Mouse (Mus musculus): Measurements from ENCODE around the gene Arsb. TPM values are rescaled to one million over a fixed set of nuclear protein-coding genes. Genes with fewer than 3 reads are reported as not detected.

Gene Arsb
- polyA plus RNA-seq, 1 experiment from 2014 or later: 10.8 TPM

GRCm38 (mm10) chr13:93757514-93757913 lies 13.9 kb upstream of the Arsb start:
- WGBS: 87% methylated on average over 6 of the region's 6 CpGs
- Histone ChIP-seq H3K4me1 (ENCODE audit: control insufficient read depth, insufficient read depth, low read length) (peaks cover 22% of the 10 kb centered on the region), H3K9me3 (ENCODE audit: control insufficient read depth, low read length) (no peaks in the 10 kb centered on the region), H3K27me3 (ENCODE audit: control insufficient read depth, insufficient read depth, low read length) (no peaks in the 10 kb centered on the region), H3K9ac (ENCODE audit: low read length) (no peak overlapping the region), H3K27ac (ENCODE audit: low read depth, low read length) (no peak overlapping the region), H3K4me3 (ENCODE audit: low read depth, low read length) (no peak overlapping the region), H3K4me2 (no peak overlapping the region), H3K36me3 (ENCODE audit: control insufficient read depth, insufficient read depth, low read length) (no peaks in the 10 kb centered on the region)
- no peak for DNase-seq (ENCODE audit: low spot score, missing footprints)
- ATAC-seq (ENCODE audit: low FRiP score): no peak

- ATAC-seq (ENCODE audit: low FRiP score) (0 out of 2 replicates have a peak, but pooled peaks have one; percentile 10), DNase-seq (ENCODE audit: low spot score, missing footprints) (peak; percentile 91)
- Histone ChIP-seq H3K9me3 (ENCODE audit: control insufficient read depth, low read length) (no peaks in the 10 kb centered on the region), H3K27ac (ENCODE audit: low read depth, low read length) (peak overlapping the region; percentile 28), H3K9ac (ENCODE audit: low read length) (no peak overlapping the region), H3K4me1 (ENCODE audit: control insufficient read depth, insufficient read depth, low read length) (peaks cover 18% of the 10 kb centered on the region), H3K4me2 (no peak overlapping the region), H3K4me3 (ENCODE audit: low read depth, low read length) (no peak overlapping the region), H3K27me3 (ENCODE audit: control insufficient read depth, insufficient read depth, low read length) (no peaks in the 10 kb centered on the region), H3K36me3 (ENCODE audit: control insufficient read depth, insufficient read depth, low read length) (no peaks in the 10 kb centered on the region)
- WGBS: 41% methylated on average over 14 of the region's 14 CpGs
Observed at GRCm38 (mm10) chr13:93758149-93758898, 13.1 kb upstream of the Arsb start.

- 94% methylated on average over 8 of the region's 8 CpGs for WGBS
Observed at GRCm38 (mm10) chr13:93761831-93762230, 9.6 kb upstream of the Arsb start.

GRCm38 (mm10) chr13:93762879-93763278 lies 8.6 kb upstream of the Arsb start:
- no peak overlapping the region for H3K4me3 ChIP-seq (ENCODE audit: low read depth, low read length)
- ATAC-seq (ENCODE audit: low FRiP score) (no peak), DNase-seq (ENCODE audit: low spot score, missing footprints) (no peak)
- H3K36me3 ChIP-seq (ENCODE audit: control insufficient read depth, insufficient read depth, low read length): no peaks in the 10 kb centered on the region
- H3K27ac ChIP-seq (ENCODE audit: low read depth, low read length): no peak overlapping the region
- H3K4me1 ChIP-seq (ENCODE audit: control insufficient read depth, insufficient read depth, low read length): peaks cover 6% of the 10 kb centered on the region
- 87% methylated on average over 3 of the region's 3 CpGs for WGBS
- H3K9ac ChIP-seq (ENCODE audit: low read length): no peak overlapping the region
- H3K4me2 ChIP-seq: no peak overlapping the region
- no peaks in the 10 kb centered on the region for H3K9me3 ChIP-seq (ENCODE audit: control insufficient read depth, low read length)
- H3K27me3 ChIP-seq (ENCODE audit: control insufficient read depth, insufficient read depth, low read length): no peaks in the 10 kb centered on the region

More at GRCm38 (mm10) chr13:93761831-93762230, 9.6 kb upstream of the Arsb start:
- H3K9ac ChIP-seq (ENCODE audit: low read length): no peak overlapping the region
- no peaks in the 10 kb centered on the region for H3K9me3 ChIP-seq (ENCODE audit: control insufficient read depth, low read length)
- no peak overlapping the region for H3K4me2 ChIP-seq
- peaks cover 10% of the 10 kb centered on the region for H3K4me1 ChIP-seq (ENCODE audit: control insufficient read depth, insufficient read depth, low read length)
- ATAC-seq (ENCODE audit: low FRiP score): no peak
- no peak for DNase-seq (ENCODE audit: low spot score, missing footprints)
- H3K27ac ChIP-seq (ENCODE audit: low read depth, low read length): no peak overlapping the region
- H3K27me3 ChIP-seq (ENCODE audit: control insufficient read depth, insufficient read depth, low read length): no peaks in the 10 kb centered on the region
- H3K36me3 ChIP-seq (ENCODE audit: control insufficient read depth, insufficient read depth, low read length): no peaks in the 10 kb centered on the region
- H3K4me3 ChIP-seq (ENCODE audit: low read depth, low read length): no peak overlapping the region

- DNase-seq (ENCODE audit: low spot score, missing footprints): no peak
- H3K36me3 ChIP-seq (ENCODE audit: control insufficient read depth, insufficient read depth, low read length): no peaks in the 10 kb centered on the region
- H3K4me1 ChIP-seq (ENCODE audit: control insufficient read depth, insufficient read depth, low read length): no peaks in the 10 kb centered on the region
- 92% methylated on average over 13 of the region's 13 CpGs for WGBS
- no peak overlapping the region for H3K9ac ChIP-seq (ENCODE audit: low read length)
- no peak overlapping the region for H3K27ac ChIP-seq (ENCODE audit: low read depth, low read length)
- no peak for ATAC-seq (ENCODE audit: low FRiP score)
- H3K4me3 ChIP-seq (ENCODE audit: low read depth, low read length): no peak overlapping the region
- no peak overlapping the region for H3K4me2 ChIP-seq
- H3K27me3 ChIP-seq (ENCODE audit: control insufficient read depth, insufficient read depth, low read length): no peaks in the 10 kb centered on the region
- no peaks in the 10 kb centered on the region for H3K9me3 ChIP-seq (ENCODE audit: control insufficient read depth, low read length)
Observed at GRCm38 (mm10) chr13:93764321-93764973, 7.0 kb upstream of the Arsb start.

GRCm38 (mm10) chr13:93771031-93771587 lies 321 bp upstream of the Arsb start:
- 45% methylated on average over 9 of the region's 9 CpGs for WGBS
- peak overlapping the region; percentile 89 for H3K9ac ChIP-seq (ENCODE audit: low read length)
- H3K9me3 ChIP-seq (ENCODE audit: control insufficient read depth, low read length): no peaks in the 10 kb centered on the region
- no peaks in the 10 kb centered on the region for H3K36me3 ChIP-seq (ENCODE audit: control insufficient read depth, insufficient read depth, low read length)
- DNase-seq (ENCODE audit: low spot score, missing footprints) (peak; percentile 96), ATAC-seq (ENCODE audit: low FRiP score) (peak; percentile 34)
- H3K27me3 ChIP-seq (ENCODE audit: control insufficient read depth, insufficient read depth, low read length): peaks cover 10% of the 10 kb centered on the region
- H3K4me1 ChIP-seq (ENCODE audit: control insufficient read depth, insufficient read depth, low read length): peaks cover 10% of the 10 kb centered on the region
- peak overlapping the region; percentile 87 for H3K27ac ChIP-seq (ENCODE audit: low read depth, low read length)
- H3K4me3 ChIP-seq (ENCODE audit: low read depth, low read length): peak overlapping the region; percentile 54
- H3K4me2 ChIP-seq: peak overlapping the region; percentile 93

- DNase-seq (ENCODE audit: low spot score, missing footprints) (no peak), ATAC-seq (ENCODE audit: low FRiP score) (peak; percentile 18)
- no peak overlapping the region for H3K27ac ChIP-seq (ENCODE audit: low read depth, low read length)
- H3K4me2 ChIP-seq: peak overlapping the region; percentile 93
- peaks cover 10% of the 10 kb centered on the region for H3K4me1 ChIP-seq (ENCODE audit: control insufficient read depth, insufficient read depth, low read length)
- H3K9me3 ChIP-seq (ENCODE audit: control insufficient read depth, low read length): no peaks in the 10 kb centered on the region
- H3K9ac ChIP-seq (ENCODE audit: low read length): peak overlapping the region; percentile 89
- 38% methylated on average over 8 of the region's 8 CpGs for WGBS
- no peaks in the 10 kb centered on the region for H3K36me3 ChIP-seq (ENCODE audit: control insufficient read depth, insufficient read depth, low read length)
- peaks cover 10% of the 10 kb centered on the region for H3K27me3 ChIP-seq (ENCODE audit: control insufficient read depth, insufficient read depth, low read length)
- peak overlapping the region; percentile 54 for H3K4me3 ChIP-seq (ENCODE audit: low read depth, low read length)
Observed at GRCm38 (mm10) chr13:93772279-93772636, 828 bp downstream of the Arsb start.

GRCm38 (mm10) chr13:93772861-93773260 lies 1.4 kb downstream of the Arsb start:
- Histone ChIP-seq H3K36me3 (ENCODE audit: control insufficient read depth, insufficient read depth, low read length) (no peaks in the 10 kb centered on the region), H3K9ac (ENCODE audit: low read length) (no peak overlapping the region), H3K9me3 (ENCODE audit: control insufficient read depth, low read length) (no peaks in the 10 kb centered on the region), H3K4me1 (ENCODE audit: control insufficient read depth, insufficient read depth, low read length) (peaks cover 10% of the 10 kb centered on the region), H3K27ac (ENCODE audit: low read depth, low read length) (no peak overlapping the region), H3K4me2 (no peak overlapping the region), H3K4me3 (ENCODE audit: low read depth, low read length) (no peak overlapping the region), H3K27me3 (ENCODE audit: control insufficient read depth, insufficient read depth, low read length) (peaks cover 10% of the 10 kb centered on the region)
- ATAC-seq (ENCODE audit: low FRiP score): no peak
- WGBS: 84% methylated on average over 7 of the region's 7 CpGs
- DNase-seq (ENCODE audit: low spot score, missing footprints): no peak

GRCm38 (mm10) chr13:93773704-93774315 lies 2.4 kb downstream of the Arsb start:
- 73% methylated on average over 7 of the region's 7 CpGs for WGBS
- ATAC-seq (ENCODE audit: low FRiP score): no peak
- Histone ChIP-seq H3K9ac (ENCODE audit: low read length) (no peak overlapping the region), H3K27ac (ENCODE audit: low read depth, low read length) (no peak overlapping the region), H3K4me3 (ENCODE audit: low read depth, low read length) (no peak overlapping the region), H3K4me2 (no peak overlapping the region), H3K36me3 (ENCODE audit: control insufficient read depth, insufficient read depth, low read length) (no peaks in the 10 kb centered on the region), H3K4me1 (ENCODE audit: control insufficient read depth, insufficient read depth, low read length) (peaks cover 10% of the 10 kb centered on the region), H3K27me3 (ENCODE audit: control insufficient read depth, insufficient read depth, low read length) (peaks cover 10% of the 10 kb centered on the region), H3K9me3 (ENCODE audit: control insufficient read depth, low read length) (no peaks in the 10 kb centered on the region)
- no peak for DNase-seq (ENCODE audit: low spot score, missing footprints)
